Mouse (Mus musculus) G1E (cell line): Measurements from ENCODE around the gene Tecpr2. TPM values are rescaled to one million over a fixed set of nuclear protein-coding genes. Genes with fewer than 3 reads are reported as not detected.
A peak's percentile ranks its signal among the peaks of the same experiment; 100 is the strongest.

ENCODE experiments used
- ATAC-seq: 2 replicates; pipeline ENCODE4 v1.8.0; 2016; ENCODE audit warnings: mild to moderate bottlenecking; ENCODE audit not compliant: insufficient number of reproducible peaks, poor library complexity, low FRiP score, severe bottlenecking; ENCODE audit errors: extremely low read depth
- DNase-seq: peaks from one replicate; pipeline ENCODE4 v3.0.0; 2012; ENCODE audit warnings: low spot score
- H3K27me3 ChIP-seq: 2 replicates; pipeline ENCODE4 v1.6.1; 2012; ENCODE audit warnings: mild to moderate bottlenecking, low read length, inconsistent platforms; ENCODE audit not compliant: insufficient read depth
- H3K36me3 ChIP-seq: replicated peaks from 2 replicates; pipeline ENCODE3; 2012; ENCODE audit warnings: mild to moderate bottlenecking, inconsistent platforms
- H3K4me1 ChIP-seq: 2 replicates; pipeline ENCODE4 v1.6.1; 2012; ENCODE audit warnings: low read depth, low read length, inconsistent platforms, mixed read lengths; ENCODE audit not compliant: insufficient read depth
- H3K4me3 ChIP-seq: 2 replicates; pipeline ENCODE4 v1.5.1; 2012; ENCODE audit warnings: low read depth, mild to moderate bottlenecking, inconsistent platforms, low read length, moderate library complexity, mixed read lengths
- H3K9me3 ChIP-seq: replicated peaks from 2 replicates; pipeline ENCODE4 v1.6.1; 2012; ENCODE audit warnings: inconsistent platforms
- CTCF ChIP-seq: IDR thresholded peaks from 2 replicates; pipeline ENCODE4 v1.5.1; 2012; ENCODE audit warnings: low read depth, low read length, inconsistent platforms, mixed read lengths
- GATA1 ChIP-seq: IDR thresholded peaks from 2 replicates; pipeline ENCODE4 v1.6.1; 2012; ENCODE audit warnings: borderline replicate concordance, low read length, inconsistent platforms, mixed read lengths
- GATA2 ChIP-seq: IDR thresholded peaks from 2 replicates; pipeline ENCODE4 v1.6.1; 2012; ENCODE audit warnings: low read depth, low read length, inconsistent platforms, borderline replicate concordance
- POLR2AphosphoS5 ChIP-seq: IDR thresholded peaks from 2 replicates; pipeline ENCODE4 v1.6.1; 2012; ENCODE audit warnings: low read depth, low read length, inconsistent platforms; ENCODE audit not compliant: insufficient replicate concordance
- TAL1 ChIP-seq: conservative IDR thresholded peaks from 2 replicates; pipeline ENCODE4 v1.6.1; 2012; ENCODE audit warnings: low read depth, low read length, inconsistent platforms, mixed read lengths
- polyA plus RNA-seq: library from polyadenylated mRNA; stranded (reverse); fragments of >175 nt; gene quantifications from 2 replicates; pipeline ENCODE4 v1.2.3, GENCODE M21; 2012
- total RNA-seq, 2 experiments: library from RNA; stranded (forward) in 1 of 2; stranded (reverse) in 1 of 2; fragments of 200-1000 nt in 1 of 2; fragments of >200 nt in 1 of 2; fragmentation: Nextera tagmentation in 1 of 2; gene quantifications; 2 replicates each; pipeline ENCODE4 v1.2.3; 2014 to 2017

Tecpr2 gene
- total and polyA plus RNA-seq, 3 experiments, result 5.6 to 13.9 (median 8.7) TPM

DNA sequence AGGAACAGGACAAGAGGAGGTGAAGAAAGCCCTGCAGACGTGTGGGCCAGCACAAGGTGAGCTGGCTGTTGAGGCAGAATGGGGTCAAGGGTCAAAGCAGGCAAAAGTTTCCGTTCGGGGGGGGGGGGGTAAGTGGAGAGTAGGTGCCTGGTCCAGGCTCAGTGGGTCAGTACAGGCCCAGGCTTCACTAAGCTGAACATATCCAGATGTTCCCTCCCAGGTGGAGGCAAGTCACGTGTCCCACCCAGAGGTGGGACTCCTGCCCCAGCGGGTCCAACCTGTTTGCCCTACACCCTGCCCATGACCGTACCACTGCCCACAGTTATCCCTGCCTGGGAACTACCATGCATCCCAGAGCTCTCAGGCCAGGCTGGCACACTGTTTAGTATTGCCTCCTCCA lies 116.7 kb downstream of the Tecpr2 start:
- no peak for TF ChIP-seq POLR2AphosphoS5
- TF ChIP-seq GATA2, result no peak
- TF ChIP-seq GATA1, result no peak
- TF ChIP-seq TAL1, result no peak
- TF ChIP-seq CTCF, result no peak
- Histone ChIP-seq H3K9me3 (no peaks in the 10 kb centered on the region), H3K4me1 (peaks cover 79% of the 10 kb centered on the region), H3K4me3 (no peak overlapping the region), H3K27me3 (peaks cover 5% of the 10 kb centered on the region; the same call in 1 of the 2 replicates), H3K36me3 (no peaks in the 10 kb centered on the region)
- no peak for ATAC-seq
- DNase-seq, result no peak

DNA sequence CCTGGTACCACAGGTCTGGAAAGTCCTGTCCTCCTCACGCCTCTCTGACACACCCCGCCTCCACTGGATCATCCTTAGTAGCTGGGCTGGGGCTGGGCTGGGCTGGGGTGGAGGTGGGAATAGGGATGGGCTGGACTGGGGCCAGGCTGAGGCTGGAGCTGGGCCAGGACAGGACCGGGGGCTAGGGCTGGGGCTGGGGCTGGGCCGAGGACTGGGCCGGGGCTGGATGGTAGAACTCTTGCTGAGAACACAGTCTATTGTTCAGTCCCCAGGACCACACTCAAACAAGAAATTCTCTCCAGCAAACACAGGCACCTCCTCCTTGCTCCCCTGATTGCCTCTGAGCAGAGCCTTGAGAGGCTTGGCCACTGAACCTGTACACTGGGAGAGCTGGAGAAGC lies 117.3 kb downstream of the Tecpr2 start:
- H3K36me3 ChIP-seq, result no peaks in the 10 kb centered on the region
- H3K4me1 ChIP-seq, result peaks cover 79% of the 10 kb centered on the region
- peaks cover 3% of the 10 kb centered on the region; the same call in 1 of the 2 replicates for H3K27me3 ChIP-seq
- DNase-seq (no peak), ATAC-seq (no peak)
- no peak for TF ChIP-seq POLR2AphosphoS5
- no peak for TF ChIP-seq TAL1
- TF ChIP-seq GATA1, result no peak
- TF ChIP-seq GATA2, result no peak
- TF ChIP-seq CTCF, result no peak
- H3K9me3 ChIP-seq, result no peaks in the 10 kb centered on the region
- no peak overlapping the region for H3K4me3 ChIP-seq

DNA sequence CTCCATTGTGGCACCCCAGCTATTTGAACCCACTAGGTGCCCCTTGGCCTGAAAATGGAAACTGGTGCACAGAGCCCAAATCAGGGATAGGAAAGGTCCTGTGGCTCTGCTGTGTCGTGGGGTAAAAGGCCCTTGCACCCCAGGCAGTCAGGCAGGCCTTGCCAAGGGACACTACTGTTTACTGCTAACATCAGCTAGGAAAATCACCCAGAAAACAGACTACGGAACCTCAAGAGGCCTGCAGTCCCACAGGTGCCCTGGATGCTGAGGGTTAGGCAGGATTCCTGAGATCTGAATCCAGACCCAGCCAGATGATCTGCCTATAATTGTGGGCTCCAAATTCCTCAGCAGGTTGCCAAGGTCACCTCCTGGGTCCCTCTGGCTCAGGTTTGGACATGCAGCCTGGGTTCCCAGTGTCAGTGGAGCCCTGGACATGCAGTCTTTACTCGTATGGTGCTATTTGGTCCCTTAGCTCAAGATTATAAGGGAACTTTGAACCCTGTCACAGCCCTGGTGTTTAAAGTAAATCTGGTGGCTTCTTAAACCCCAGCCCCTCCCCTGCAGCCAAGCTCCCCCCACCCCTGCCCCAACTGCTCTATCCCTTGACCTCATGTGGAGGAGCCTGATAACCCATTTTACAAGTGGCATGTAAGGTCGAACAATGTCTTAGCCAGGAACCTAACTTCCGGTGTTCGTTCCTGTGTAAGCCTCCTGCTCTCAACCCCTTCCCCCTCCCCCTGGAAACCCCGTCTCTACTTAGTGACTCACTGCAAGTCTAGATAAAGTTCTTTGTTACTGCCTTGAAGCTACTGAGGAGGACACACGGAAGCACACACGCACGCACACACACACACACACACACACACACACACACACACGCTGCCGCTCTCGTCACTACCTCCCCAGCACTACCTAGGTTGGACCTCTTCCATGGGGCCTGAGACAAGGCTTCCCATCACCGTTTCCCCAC lies 118.4 kb downstream of the Tecpr2 start:
- Histone ChIP-seq H3K36me3 (no peaks in the 10 kb centered on the region), H3K9me3 (peaks cover 5% of the 10 kb centered on the region; the same call in 1 of the 2 replicates), H3K4me1 (peaks cover 83% of the 10 kb centered on the region), H3K27me3 (peaks cover 2% of the 10 kb centered on the region; the same call in 1 of the 2 replicates), H3K4me3 (peak overlapping the region; percentile 53; the same call in 1 of the 2 replicates)
- TF ChIP-seq POLR2AphosphoS5 (no peak), TAL1 (peak; percentile 43; the same call in 1 of the 2 replicates), GATA2 (no peak), CTCF (no peak)
- peak; percentile 87 for ATAC-seq
- DNase-seq, result peak; percentile 91

DNA sequence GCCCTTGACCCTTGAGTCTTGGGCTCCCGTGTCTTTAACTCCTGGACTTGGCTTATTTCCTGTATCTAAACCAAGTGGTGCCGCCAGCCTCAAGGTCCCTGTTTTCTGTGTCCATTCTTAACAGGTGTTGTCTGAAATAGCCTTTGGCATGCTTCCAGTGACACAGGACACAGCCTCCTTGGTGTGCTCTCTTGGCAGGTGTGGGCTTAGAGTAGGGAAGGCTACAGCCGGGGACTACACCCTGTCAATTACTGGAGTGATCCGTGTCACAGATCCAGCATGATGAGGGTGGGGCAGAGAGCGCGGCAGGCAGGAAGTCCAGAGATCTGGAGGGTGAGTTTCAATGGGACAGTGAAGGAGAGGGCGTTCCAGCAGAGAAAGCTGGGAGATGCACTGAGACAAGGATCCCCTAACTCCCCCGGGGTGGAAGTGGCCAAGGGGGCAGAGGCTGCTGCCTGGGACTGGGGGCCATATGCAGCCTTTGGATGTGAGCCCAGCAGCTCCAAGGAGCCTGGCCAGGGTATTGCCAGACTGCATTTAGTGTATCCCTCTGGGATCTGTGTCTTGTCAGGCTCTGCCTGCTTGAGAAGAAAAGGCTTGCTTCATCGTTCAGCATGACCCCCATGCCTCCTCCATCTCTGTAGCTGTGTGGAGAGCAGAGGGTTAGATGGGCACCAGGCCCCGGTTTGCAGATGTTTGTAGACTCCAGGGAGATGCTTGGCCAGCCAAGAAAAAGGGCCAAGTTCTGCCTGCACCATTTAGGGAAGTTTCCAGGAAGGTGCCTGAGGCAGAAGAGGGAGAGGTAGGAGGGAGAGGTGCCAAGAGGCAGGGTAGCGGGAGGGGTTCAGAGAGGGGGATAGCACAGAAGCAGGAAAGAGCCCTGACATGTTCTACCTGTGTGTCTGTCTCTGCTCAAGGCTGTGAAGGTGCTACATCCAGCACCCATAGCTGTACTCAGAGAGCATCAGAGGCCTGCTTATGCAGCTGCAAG lies 119.7 kb downstream of the Tecpr2 start:
- Histone ChIP-seq H3K4me3 (peak overlapping the region; percentile 53; the same call in 1 of the 2 replicates), H3K9me3 (peaks cover 11% of the 10 kb centered on the region), H3K27me3 (no peaks in the 10 kb centered on the region), H3K36me3 (no peaks in the 10 kb centered on the region), H3K4me1 (peaks cover 76% of the 10 kb centered on the region)
- DNase-seq (no peak), ATAC-seq (peak; percentile 15; the same call in 1 of the 2 replicates)
- no peak for TF ChIP-seq CTCF
- no peak for TF ChIP-seq POLR2AphosphoS5
- TF ChIP-seq GATA2, result no peak
- TF ChIP-seq TAL1, result no peak
- no peak for TF ChIP-seq GATA1

DNA sequence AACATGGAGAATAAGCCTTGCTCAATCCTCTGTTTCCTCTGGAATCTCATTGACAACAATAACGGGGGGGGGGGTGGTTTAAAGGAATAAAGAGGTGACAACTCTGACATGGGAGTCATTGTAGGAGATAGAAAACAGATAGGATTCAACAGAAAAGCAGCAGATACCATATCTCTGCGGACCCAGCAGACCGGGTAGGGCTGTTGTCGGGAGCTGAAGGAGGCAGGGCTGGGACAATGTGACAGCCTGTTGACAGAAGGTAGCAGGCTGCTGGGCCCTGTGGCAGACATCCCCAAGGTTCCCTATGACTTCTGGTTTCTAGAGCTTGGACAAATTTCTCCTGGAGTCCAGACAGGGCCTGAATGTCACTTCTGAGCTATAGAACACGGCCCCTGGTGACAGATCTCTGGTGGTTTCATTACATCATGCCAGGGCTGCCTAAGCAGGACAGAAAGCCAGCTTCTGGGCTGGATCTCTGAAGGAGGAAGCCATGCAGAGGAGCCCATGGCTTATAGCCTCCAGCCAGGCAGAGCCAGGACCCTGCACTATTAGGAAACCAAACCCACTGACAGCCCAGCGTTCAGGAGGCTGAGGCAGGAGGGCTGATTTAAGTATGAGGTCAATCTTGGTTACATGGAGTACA lies 120.7 kb downstream of the Tecpr2 start:
- no peak overlapping the region; the same call in 1 of the 2 replicates for H3K4me3 ChIP-seq
- DNase-seq (no peak), ATAC-seq (no peak)
- TF ChIP-seq TAL1 (no peak), GATA1 (no peak), POLR2AphosphoS5 (no peak), GATA2 (no peak)
- peaks cover 74% of the 10 kb centered on the region for H3K4me1 ChIP-seq
- H3K36me3 ChIP-seq, result no peaks in the 10 kb centered on the region
- H3K27me3 ChIP-seq, result no peaks in the 10 kb centered on the region
- peaks cover 11% of the 10 kb centered on the region for H3K9me3 ChIP-seq
